Mouse (Mus musculus) forebrain, embryonic 13.5 days (tissue): Measurements from ENCODE around the gene Xpr1. TPM values are rescaled to one million over a fixed set of nuclear protein-coding genes. Genes with fewer than 3 reads are reported as not detected.

ENCODE experiments used
- ATAC-seq: fragments of 200-750 bp; cut with Nextera tagmentation; 2 replicates; pipeline ENCODE4 v1.8.0; 2017
- H3K27ac ChIP-seq: fragments of 300-500 bp; sonication (generic); 2 replicates; pipeline ENCODE4 v1.5.1; 2015; ENCODE audit warnings: inconsistent platforms, mild to moderate bottlenecking, moderate library complexity
- H3K27me3 ChIP-seq: fragments of 300-500 bp; sonication (generic); 2 replicates; pipeline ENCODE4 v1.6.1; 2015; ENCODE audit warnings: mild to moderate bottlenecking, inconsistent platforms
- H3K36me3 ChIP-seq: fragments of 300-500 bp; sonication (generic); 2 replicates; pipeline ENCODE4 v1.6.1; 2015; ENCODE audit warnings: mild to moderate bottlenecking, inconsistent platforms; ENCODE audit not compliant: poor library complexity, severe bottlenecking
- H3K4me1 ChIP-seq: fragments of 300-500 bp; sonication (generic); 2 replicates; pipeline ENCODE4 v1.6.1; 2015; ENCODE audit warnings: inconsistent platforms
- H3K4me2 ChIP-seq: fragments of 300-500 bp; sonication (generic); 2 replicates; pipeline ENCODE4 v1.6.1; 2015; ENCODE audit warnings: inconsistent platforms, mild to moderate bottlenecking, moderate library complexity
- H3K4me3 ChIP-seq: fragments of 300-500 bp; sonication (generic); 2 replicates; pipeline ENCODE4 v1.5.1; 2015; ENCODE audit warnings: mild to moderate bottlenecking, inconsistent platforms
- H3K9ac ChIP-seq: fragments of 300-500 bp; sonication (generic); 2 replicates; pipeline ENCODE4 v1.6.1; 2015; ENCODE audit warnings: mild to moderate bottlenecking, inconsistent platforms
- H3K9me3 ChIP-seq: fragments of 300-500 bp; sonication (generic); replicated peaks from 2 replicates; pipeline ENCODE4 v1.6.1; 2016; ENCODE audit warnings: inconsistent platforms
- WGBS: fragments of 180-500 bp; shearing (Covaris S2); methylation state at CpG from one replicate; pipeline ENCODE4 v1.1.7; 2015; 5-methylcytosine and 5-hydroxymethylcytosine counted together
- polyA plus RNA-seq: library from polyadenylated mRNA; unstranded; fragments of >200 nt; fragmentation: Nextera tagmentation; extraction: Ambion mirVana; gene quantifications from 2 replicates; pipeline ENCODE4 v1.2.1, GENCODE M21; 2015

The Xpr1 gene
- polyA plus RNA-seq, 1 experiment from 2014 or later, result 42.8 TPM

GRCm38 (mm10) chr1:155394829-155395228 lies 22.4 kb downstream of the Xpr1 start:
- no peak overlapping the region for H3K27ac ChIP-seq
- H3K4me3 ChIP-seq, result no peak overlapping the region
- ATAC-seq, result no peak
- H3K9ac ChIP-seq, result no peak overlapping the region
- H3K4me2 ChIP-seq, result no peak overlapping the region
- 87% methylated on average over 6 of the region's 6 CpGs for WGBS
- H3K36me3 ChIP-seq, result no peaks in the 10 kb centered on the region
- no peaks in the 10 kb centered on the region for H3K9me3 ChIP-seq
- peaks cover 23% of the 10 kb centered on the region for H3K4me1 ChIP-seq
- no peaks in the 10 kb centered on the region for H3K27me3 ChIP-seq

DNA sequence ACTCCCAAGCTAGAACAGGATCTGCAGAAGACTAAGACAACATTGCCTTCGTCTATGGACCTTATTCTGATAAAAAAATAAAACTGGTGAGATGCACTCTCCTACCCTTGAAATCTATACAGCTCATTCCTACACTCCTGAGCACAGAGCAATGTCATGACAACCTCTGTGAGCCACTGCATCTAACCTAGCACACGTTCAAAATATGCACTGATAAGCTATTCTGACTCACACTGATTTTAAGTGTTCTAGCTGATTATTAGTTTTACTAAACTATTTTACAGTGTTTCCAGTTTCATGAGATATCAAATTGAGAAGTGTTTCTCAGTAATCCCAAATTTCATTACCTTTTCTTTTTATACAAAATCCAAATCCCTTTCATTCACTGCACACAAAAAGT lies 23.2 kb downstream of the Xpr1 start:
- no peak overlapping the region for H3K9ac ChIP-seq
- no peaks in the 10 kb centered on the region for H3K27me3 ChIP-seq
- no peaks in the 10 kb centered on the region for H3K9me3 ChIP-seq
- H3K4me2 ChIP-seq, result no peak overlapping the region
- H3K4me1 ChIP-seq, result peaks cover 23% of the 10 kb centered on the region
- no peak overlapping the region for H3K4me3 ChIP-seq
- no peaks in the 10 kb centered on the region for H3K36me3 ChIP-seq
- no peak for ATAC-seq
- no peak overlapping the region for H3K27ac ChIP-seq
- 64% methylated on average over 2 of the region's 2 CpGs for WGBS

DNA sequence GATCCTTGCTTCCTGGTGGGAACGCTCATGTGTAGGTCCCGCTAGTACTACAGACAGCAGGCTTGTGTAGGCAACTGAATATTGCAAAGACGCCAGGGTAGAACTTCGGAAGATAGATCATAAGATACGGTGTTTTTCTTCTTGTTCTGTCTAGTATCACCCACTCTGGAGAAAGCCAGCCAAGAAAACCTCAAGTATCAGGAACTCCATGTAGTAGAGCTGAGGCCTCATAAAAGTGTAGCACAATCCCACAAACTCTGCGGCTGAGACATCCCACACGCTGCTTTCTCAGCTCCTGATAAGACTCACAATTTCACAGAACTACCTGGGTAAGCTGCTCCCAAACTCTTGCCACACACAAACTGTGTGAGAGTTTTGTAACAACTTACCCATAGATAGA lies 24.4 kb downstream of the Xpr1 start:
- Histone ChIP-seq H3K4me1 (peaks cover 23% of the 10 kb centered on the region), H3K9me3 (no peaks in the 10 kb centered on the region), H3K9ac (no peak overlapping the region), H3K36me3 (no peaks in the 10 kb centered on the region), H3K4me3 (no peak overlapping the region), H3K4me2 (no peak overlapping the region), H3K27ac (no peak overlapping the region), H3K27me3 (no peaks in the 10 kb centered on the region)
- 92% methylated on average over 7 of the region's 7 CpGs for WGBS
- ATAC-seq, result no peak

- Histone ChIP-seq H3K9me3 (no peaks in the 10 kb centered on the region), H3K27me3 (no peaks in the 10 kb centered on the region), H3K27ac (no peak overlapping the region; the same call in 1 of the 2 replicates), H3K4me2 (no peak overlapping the region), H3K4me3 (no peak overlapping the region), H3K4me1 (peaks cover 23% of the 10 kb centered on the region), H3K36me3 (no peaks in the 10 kb centered on the region), H3K9ac (no peak overlapping the region)
- no peak for ATAC-seq
- 42% methylated on average over 4 of the region's 4 CpGs for WGBS
Observed at GRCm38 (mm10) chr1:155391537-155391936, 25.7 kb downstream of the Xpr1 start.

DNA sequence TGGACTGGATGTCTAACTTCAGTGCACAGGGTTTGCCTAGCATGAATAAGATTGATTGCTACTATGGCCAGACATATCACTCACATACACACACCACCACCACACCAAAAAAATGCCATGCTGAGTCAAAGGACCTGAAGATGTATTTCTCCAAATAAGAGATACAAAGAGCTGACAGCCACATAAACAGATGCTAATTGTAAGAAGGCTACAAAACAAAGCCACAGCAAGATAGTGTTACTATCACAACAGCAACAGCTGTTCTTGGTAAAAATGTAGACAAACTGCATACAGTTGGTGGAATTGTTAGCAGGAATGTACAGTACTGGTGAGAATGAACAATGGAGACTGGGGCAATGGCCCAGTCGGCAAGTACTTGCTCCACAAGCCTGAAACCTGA lies 28.8 kb downstream of the Xpr1 start:
- H3K27ac ChIP-seq, result no peak overlapping the region
- H3K9ac ChIP-seq, result no peak overlapping the region
- WGBS, result 57% methylated on average over 1 of the region's 1 CpGs
- H3K4me3 ChIP-seq, result no peak overlapping the region
- no peak overlapping the region for H3K4me2 ChIP-seq
- ATAC-seq, result no peak
- H3K4me1 ChIP-seq, result peaks cover 17% of the 10 kb centered on the region
- H3K36me3 ChIP-seq, result peaks cover 5% of the 10 kb centered on the region; the same call in 1 of the 2 replicates
- H3K9me3 ChIP-seq, result no peaks in the 10 kb centered on the region
- no peaks in the 10 kb centered on the region for H3K27me3 ChIP-seq

- H3K36me3 ChIP-seq, result peaks cover 5% of the 10 kb centered on the region; the same call in 1 of the 2 replicates
- 90% methylated on average over 4 of the region's 4 CpGs for WGBS
- no peak for ATAC-seq
- H3K4me1 ChIP-seq, result peaks cover 16% of the 10 kb centered on the region
- no peak overlapping the region for H3K9ac ChIP-seq
- H3K27me3 ChIP-seq, result no peaks in the 10 kb centered on the region
- no peak overlapping the region for H3K27ac ChIP-seq
- no peak overlapping the region for H3K4me2 ChIP-seq
- no peak overlapping the region for H3K4me3 ChIP-seq
- no peaks in the 10 kb centered on the region for H3K9me3 ChIP-seq
Observed at GRCm38 (mm10) chr1:155386551-155386950, 30.7 kb downstream of the Xpr1 start.

GRCm38 (mm10) chr1:155383319-155384302 lies 33.6 kb downstream of the Xpr1 start:
- Histone ChIP-seq H3K4me2 (no peak overlapping the region), H3K27me3 (no peaks in the 10 kb centered on the region), H3K27ac (no peak overlapping the region), H3K4me1 (peaks cover 3% of the 10 kb centered on the region), H3K36me3 (peaks cover 5% of the 10 kb centered on the region; the same call in 1 of the 2 replicates), H3K9ac (no peak overlapping the region), H3K4me3 (no peak overlapping the region), H3K9me3 (no peaks in the 10 kb centered on the region)
- 92% methylated on average over 8 of the region's 8 CpGs for WGBS
- no peak for ATAC-seq

DNA sequence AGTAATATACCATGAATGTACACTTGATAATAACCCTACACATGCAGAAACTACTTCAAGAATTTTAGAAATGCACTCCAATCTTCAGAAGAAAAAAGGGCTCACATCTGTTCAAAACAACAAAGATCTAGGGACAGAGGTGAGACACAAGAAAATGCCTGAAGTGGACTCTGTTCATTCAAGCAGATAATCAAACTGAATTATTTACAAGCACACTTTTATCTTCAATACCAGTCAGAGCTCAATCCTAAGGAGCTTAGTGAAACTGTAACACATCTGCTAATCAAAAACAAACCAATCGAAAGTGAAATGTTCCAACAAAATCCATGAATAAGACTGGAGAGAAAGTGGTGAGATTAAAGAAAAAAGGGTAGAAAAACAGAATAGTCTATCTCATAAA lies 35.3 kb downstream of the Xpr1 start:
- H3K4me3 ChIP-seq, result no peak overlapping the region
- H3K9ac ChIP-seq, result no peak overlapping the region
- WGBS, result 27% methylated on average over 1 of the region's 1 CpGs
- no peaks in the 10 kb centered on the region for H3K4me1 ChIP-seq
- no peaks in the 10 kb centered on the region for H3K27me3 ChIP-seq
- H3K27ac ChIP-seq, result no peak overlapping the region
- ATAC-seq, result no peak
- no peaks in the 10 kb centered on the region for H3K9me3 ChIP-seq
- peaks cover 5% of the 10 kb centered on the region; the same call in 1 of the 2 replicates for H3K36me3 ChIP-seq
- no peak overlapping the region for H3K4me2 ChIP-seq

GRCm38 (mm10) chr1:155379289-155379688 lies 37.9 kb downstream of the Xpr1 start:
- WGBS, result 95% methylated on average over 1 of the region's 1 CpGs
- no peak for ATAC-seq
- H3K9me3 ChIP-seq, result no peaks in the 10 kb centered on the region

GRCm38 (mm10) chr1:155372821-155373220 lies 44.4 kb downstream of the Xpr1 start:
- H3K4me1 ChIP-seq, result peaks cover 9% of the 10 kb centered on the region

More at GRCm38 (mm10) chr1:155379289-155379688, 37.9 kb downstream of the Xpr1 start:
- Histone ChIP-seq H3K4me1 (no peaks in the 10 kb centered on the region), H3K9ac (no peak overlapping the region), H3K4me2 (no peak overlapping the region), H3K36me3 (peaks cover 5% of the 10 kb centered on the region; the same call in 1 of the 2 replicates), H3K27ac (no peak overlapping the region), H3K27me3 (no peaks in the 10 kb centered on the region), H3K4me3 (no peak overlapping the region)

DNA sequence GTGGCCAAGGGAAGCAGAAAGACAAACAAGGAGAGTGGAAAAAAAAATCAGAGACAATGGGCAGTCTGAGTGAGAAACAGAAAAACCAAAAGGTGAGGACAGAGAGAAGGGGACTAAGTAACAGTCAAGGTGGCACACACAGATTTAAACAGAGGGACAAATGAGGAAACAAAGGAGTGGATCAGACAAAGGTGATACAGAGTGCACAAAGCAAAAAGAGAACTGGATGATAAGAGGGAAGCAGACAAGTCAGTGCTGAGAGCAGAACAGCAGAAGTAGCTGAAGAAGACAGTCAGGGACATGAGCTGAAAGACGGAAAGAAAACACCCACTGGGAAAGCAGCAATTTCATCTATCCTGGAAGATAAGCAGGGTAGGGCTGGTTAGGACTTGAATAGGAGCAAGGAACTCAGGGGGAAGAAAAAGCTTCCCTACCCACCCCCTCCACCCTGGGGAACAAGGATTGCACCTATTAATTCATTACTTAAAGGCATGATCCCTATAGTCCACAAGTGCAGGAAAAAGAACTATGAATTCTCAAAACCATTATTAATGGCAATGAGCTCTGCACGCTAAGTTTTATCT lies 47.0 kb downstream of the Xpr1 start:
- Histone ChIP-seq H3K27me3 (no peaks in the 10 kb centered on the region), H3K27ac (no peak overlapping the region), H3K4me1 (peaks cover 9% of the 10 kb centered on the region), H3K9me3 (no peaks in the 10 kb centered on the region), H3K4me3 (no peak overlapping the region), H3K36me3 (no peaks in the 10 kb centered on the region), H3K9ac (no peak overlapping the region), H3K4me2 (no peak overlapping the region)
- no peak for ATAC-seq
- whole genome bisulfite sequencing, result 64% methylated on average over 2 of the region's 2 CpGs

More at GRCm38 (mm10) chr1:155372821-155373220, 44.4 kb downstream of the Xpr1 start:
- Histone ChIP-seq H3K27me3 (no peaks in the 10 kb centered on the region), H3K9ac (no peak overlapping the region), H3K4me3 (no peak overlapping the region), H3K4me2 (no peak overlapping the region), H3K36me3 (no peaks in the 10 kb centered on the region), H3K9me3 (no peaks in the 10 kb centered on the region), H3K27ac (no peak overlapping the region)
- 44% methylated on average over 1 of the region's 1 CpGs for WGBS
- ATAC-seq, result no peak

DNA sequence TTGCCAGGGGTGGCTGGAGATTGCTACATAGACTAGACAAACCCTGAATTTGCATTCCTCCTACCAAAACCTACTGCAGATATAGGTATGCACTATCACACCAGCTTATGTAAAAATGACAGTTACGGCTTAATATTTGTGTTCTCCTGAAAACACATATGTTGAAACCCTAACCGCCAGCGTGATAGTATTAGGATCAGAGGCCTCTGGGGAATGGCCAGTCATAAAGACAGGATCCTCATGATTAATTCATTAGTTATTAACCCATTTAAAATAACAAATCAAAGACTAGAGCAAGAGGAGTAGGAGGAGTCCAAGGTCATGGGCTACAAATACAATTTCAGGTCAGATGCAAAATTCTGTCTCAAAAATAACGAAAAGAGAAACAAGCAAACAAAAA lies 50.8 kb downstream of the Xpr1 start:
- no peaks in the 10 kb centered on the region for H3K27me3 ChIP-seq
- 64% methylated on average over 4 of the region's 4 CpGs for WGBS
- ATAC-seq, result no peak
- no peak overlapping the region for H3K4me3 ChIP-seq
- H3K27ac ChIP-seq, result no peak overlapping the region
- no peaks in the 10 kb centered on the region for H3K36me3 ChIP-seq
- H3K9ac ChIP-seq, result no peak overlapping the region
- H3K9me3 ChIP-seq, result no peaks in the 10 kb centered on the region
- peaks cover 9% of the 10 kb centered on the region for H3K4me1 ChIP-seq
- no peak overlapping the region for H3K4me2 ChIP-seq
